Mouse (Mus musculus) G1E (cell line): ENCODE measurements around the gene Mtx1.

ENCODE experiments used
- CTCF ChIP-seq: IDR thresholded peaks from 2 replicates; pipeline ENCODE4 v1.5.1; 2012; ENCODE audit warnings: low read depth, low read length, inconsistent platforms, mixed read lengths
- GATA2 ChIP-seq: IDR thresholded peaks from 2 replicates; pipeline ENCODE4 v1.6.1; 2012; ENCODE audit warnings: low read depth, low read length, inconsistent platforms, borderline replicate concordance

GRCm38 (mm10) chr3:89187197-89187596 lies 39.7 kb downstream of the Mtx1 start:
- TF ChIP-seq CTCF (no peak), GATA2 (no peak)
